Mouse (Mus musculus) neural tube, embryonic 10.5 days (tissue): ENCODE data around the gene Ube2e1.

Source experiments
- DNase-seq: peaks from one replicate; pipeline ENCODE4 v3.0.0-alpha.2; 2017; ENCODE audit warnings: low spot score; ENCODE audit errors: extremely low spot score

Gene Ube2e1

DNA sequence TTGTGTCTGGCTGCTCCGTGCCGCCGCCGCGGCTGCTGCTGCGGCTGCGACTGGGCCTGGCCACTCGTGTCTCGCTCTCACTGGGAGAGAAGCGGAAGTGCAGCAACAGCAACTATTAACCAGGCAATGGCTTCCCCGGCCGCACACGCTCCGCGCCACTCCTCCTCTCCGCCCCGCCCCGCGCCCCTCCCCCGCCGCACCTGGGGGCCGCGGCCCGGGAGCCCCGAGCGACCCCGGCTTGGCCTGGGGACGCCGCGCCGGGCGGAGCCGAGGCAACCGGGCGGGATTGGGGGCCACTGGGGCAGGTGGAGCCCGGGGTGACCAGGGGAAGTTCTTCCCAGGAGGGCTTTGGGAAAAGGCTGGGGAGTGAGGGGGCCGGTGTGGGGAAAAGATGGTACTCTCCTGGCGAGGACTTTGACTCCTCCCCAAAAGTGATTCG, at the start of gene Ube2e1:
TSS of gene Ube2e1 (minus strand) at position 167 of the 439 bp plus-strand sequence.
- DNase-seq: peak; percentile 86

- DNase-seq: no peak
Measured at GRCm38 (mm10) chr14:18379841-18380240, 48.2 kb upstream of the Ube2e1 start.

GRCm38 (mm10) chr14:18377944-18378575, 46.4 kb upstream of the Ube2e1 start:
- DNase-seq: no peak

DNA sequence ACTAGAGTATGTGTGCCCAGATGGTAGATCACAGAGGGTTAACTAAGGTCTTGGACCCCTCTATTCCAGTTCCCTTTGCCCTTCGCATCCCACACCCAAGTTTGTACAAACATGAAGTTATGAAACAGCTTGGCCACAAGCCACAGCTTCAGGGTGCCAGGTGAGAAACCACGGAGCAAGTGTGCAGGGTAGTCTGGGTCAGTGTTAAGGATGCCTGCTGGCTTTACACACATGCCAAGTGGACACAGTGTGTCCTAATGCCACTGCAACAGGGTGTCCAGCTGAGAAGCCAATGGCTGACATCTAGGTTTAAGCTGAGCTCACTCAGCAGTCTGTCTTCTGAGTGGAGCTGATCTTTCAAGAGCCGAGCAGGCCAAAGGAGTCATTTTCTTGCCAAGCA, 44.5 kb upstream of the Ube2e1 start:
- no peak for DNase-seq

- DNase-seq: no peak
Measured at GRCm38 (mm10) chr14:18373758-18374405, 42.2 kb upstream of the Ube2e1 start.

GRCm38 (mm10) chr14:18372761-18373610, 41.3 kb upstream of the Ube2e1 start:
- no peak for DNase-seq

DNA sequence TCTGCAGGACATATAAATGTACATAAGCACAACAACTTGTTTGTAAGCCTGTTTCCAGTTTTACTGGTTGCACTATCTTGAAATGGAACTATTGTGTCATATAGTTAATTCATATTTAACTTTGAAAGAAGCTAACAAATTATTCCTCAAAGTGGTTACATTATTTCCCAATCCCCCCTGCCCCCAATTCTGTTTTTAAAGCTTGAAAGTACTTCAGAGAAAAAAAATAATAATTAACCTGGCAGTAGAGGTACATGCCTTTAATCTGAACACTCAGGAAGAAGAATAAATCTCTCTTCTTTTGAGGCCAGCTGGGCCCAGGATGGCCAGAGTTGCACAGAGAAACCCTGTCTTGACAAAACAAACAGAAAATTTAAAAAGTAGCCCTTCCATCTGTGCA, 37.4 kb upstream of the Ube2e1 start:
- no peak for DNase-seq

DNA sequence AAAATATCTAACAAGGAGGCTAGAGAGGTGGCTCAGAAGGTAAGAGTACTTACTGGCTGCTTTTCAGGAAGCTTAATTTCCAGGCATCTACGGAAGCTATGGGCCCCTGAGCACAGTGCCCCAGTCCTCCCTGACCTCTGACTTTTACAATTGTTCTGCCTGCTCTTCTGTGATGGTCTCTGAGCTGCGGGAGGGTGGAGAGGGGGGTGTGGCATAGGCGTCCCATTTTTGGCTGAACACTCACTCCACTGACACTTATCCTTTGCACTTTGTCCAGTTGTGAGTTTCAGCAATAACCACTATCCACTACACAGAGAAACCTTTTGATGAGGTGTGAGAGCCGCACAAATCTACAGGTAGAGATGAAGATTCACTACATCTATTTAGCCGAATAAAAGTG, 35.4 kb upstream of the Ube2e1 start:
- no peak for DNase-seq

- no peak for DNase-seq
Measured at GRCm38 (mm10) chr14:18364321-18364720, 32.7 kb upstream of the Ube2e1 start.

DNA sequence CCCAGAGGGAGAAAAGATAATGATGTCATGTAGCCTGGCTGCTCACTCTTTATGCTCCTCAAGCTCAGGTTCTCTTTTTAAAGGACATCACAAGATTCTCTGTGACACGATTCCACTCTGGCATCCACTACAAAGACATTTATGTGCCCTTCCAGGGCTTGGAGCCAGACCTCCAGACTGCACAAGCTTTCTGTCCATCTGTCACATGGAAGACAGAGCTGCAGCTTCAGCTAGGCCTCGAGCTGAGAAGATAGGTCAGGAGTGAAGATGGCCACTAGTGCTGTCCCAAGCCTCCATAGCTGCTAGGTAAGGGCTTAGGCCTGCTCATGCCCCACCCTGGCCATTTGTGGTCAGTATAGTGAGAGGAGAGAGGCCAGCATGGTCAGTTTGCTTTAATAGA, 24.8 kb upstream of the Ube2e1 start:
- no peak for DNase-seq

GRCm38 (mm10) chr14:18355514-18356190, 24.0 kb upstream of the Ube2e1 start:
- DNase-seq: no peak

DNA sequence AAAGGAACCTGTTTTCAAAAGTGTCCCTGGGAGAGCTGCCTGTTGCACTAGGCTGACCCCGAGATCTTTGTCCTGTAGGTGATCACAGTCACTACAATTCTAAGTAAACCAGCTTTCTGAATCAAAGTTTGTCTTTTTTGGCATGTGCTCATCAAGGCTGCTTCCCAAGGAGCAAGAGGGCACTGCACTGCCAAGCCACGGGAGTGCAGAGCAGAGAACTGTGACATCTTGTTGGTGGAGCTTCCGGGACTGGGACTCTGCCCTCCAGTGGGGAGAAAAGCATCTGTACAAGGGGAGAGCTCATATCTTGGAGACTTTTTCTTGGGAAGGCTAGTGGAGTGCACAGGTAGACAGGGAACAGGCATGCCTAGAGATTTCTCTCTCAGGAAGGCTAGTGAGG, 21.9 kb upstream of the Ube2e1 start:
- no peak for DNase-seq

DNA sequence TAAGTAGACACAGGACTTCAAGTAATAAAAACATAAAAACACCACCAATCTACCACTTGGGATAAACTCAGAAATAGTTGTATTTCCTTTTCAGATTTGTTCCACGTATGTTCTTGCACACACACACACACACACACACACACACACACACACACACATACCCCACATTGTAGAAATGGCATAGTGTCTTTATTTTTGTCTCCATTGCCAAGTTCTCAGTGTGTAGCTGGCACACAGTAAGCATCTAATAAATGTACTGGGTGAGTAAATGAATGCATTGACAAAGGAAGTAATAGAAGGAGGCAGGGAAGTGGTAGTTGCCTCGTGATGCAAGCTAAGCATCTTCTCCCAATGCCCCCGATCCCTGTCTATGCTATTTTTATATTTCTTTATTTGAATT, 21.3 kb upstream of the Ube2e1 start:
- DNase-seq: no peak

DNA sequence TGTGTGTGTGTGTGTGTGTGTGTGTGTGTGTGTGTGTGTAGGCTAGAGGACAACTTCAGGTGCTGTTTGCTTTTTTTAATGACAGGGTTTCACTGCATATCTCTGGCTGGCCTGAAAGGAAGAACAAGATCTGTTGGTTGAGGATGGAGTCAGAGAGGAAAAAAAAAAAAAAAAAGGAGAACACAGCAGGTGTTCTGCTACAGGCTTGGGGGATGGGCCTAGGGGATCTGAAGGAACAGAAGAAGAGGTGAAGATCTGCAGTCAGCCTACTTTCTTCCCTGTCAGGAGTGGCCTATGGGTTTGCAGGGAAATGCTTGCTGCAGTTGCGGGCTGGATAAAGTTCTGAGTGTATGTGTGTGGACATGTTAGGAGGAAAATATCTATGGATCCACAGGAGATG, 19.0 kb upstream of the Ube2e1 start:
- DNase-seq: no peak

GRCm38 (mm10) chr14:18349871-18350270, 18.2 kb upstream of the Ube2e1 start:
- DNase-seq: no peak

DNA sequence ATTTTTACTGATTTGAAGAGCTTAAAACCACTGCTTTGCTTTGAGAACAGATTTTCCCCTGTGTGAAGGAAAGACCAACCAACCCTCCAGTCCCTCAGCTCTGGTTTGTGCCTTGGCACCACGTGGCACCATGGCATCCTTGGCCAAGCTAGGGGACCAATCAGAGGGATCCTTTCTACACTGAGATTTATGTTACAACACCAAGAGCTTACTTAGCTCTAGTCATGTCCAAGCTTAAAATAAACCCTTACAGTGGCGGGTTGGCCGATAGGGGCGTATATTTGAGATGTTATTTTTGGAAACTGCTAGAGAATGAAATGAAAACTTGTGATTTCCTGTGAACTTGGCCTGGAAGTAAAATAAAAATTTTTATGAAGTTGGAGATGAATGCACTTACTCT, 11.9 kb upstream of the Ube2e1 start:
- no peak for DNase-seq

GRCm38 (mm10) chr14:18342749-18343148, 11.1 kb upstream of the Ube2e1 start:
- DNase-seq: no peak

GRCm38 (mm10) chr14:18341088-18341487, 9.4 kb upstream of the Ube2e1 start:
- no peak for DNase-seq

GRCm38 (mm10) chr14:18336106-18336505, 4.4 kb upstream of the Ube2e1 start:
- no peak for DNase-seq

GRCm38 (mm10) chr14:18330789-18331692, 618 bp downstream of the Ube2e1 start:
- DNase-seq: peak; percentile 61
